Mouse (Mus musculus): ENCODE data around the gene Gm10570. TPM values are rescaled to one million over a fixed set of nuclear protein-coding genes. Genes with fewer than 3 reads are reported as not detected.

Gene Gm10570
- total and polyA plus RNA-seq, 2 experiments from 2014 or later: 2.8 TPM; not detected in 1

DNA sequence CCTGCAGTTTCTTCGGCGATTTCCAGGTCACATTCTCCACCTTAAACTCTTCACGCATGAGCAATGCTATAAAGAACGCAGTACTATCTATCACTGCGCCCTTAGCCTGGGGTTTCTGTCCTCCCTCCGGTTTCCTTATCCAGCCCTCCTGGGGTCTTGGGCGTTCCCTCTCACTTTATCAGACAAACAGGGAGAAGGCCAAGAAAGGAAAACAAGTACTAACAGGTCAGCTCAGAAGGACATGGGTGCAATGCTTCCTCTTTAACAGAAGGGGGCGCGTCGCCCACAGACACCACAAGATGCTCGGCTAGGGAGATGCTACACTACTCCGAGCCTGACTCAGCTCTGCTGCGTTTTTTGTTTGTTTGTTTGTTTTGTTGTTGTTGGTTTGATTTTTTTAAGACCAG, 11.3 kb downstream of the Gm10570 start:
- WGBS: 14% methylated on average over 13 of the region's 13 CpGs
- TF ChIP-seq CTCF (IDR thresholded peaks at IDR 0.05; ENCODE audit: low read depth) (peak; percentile 88), EP300 (IDR thresholded peaks at IDR 0.05; ENCODE audit: low read depth) (no peak)
- H3K4me3 ChIP-seq (ENCODE audit: low read depth, low read length): no peak overlapping the region
- H3K9me3 ChIP-seq (replicated peaks; ENCODE audit: control insufficient read depth, low read length): no peaks in the 10 kb centered on the region
- H3K4me2 ChIP-seq (ENCODE audit: low read depth, low read length): no peak overlapping the region
- ATAC-seq (ENCODE audit: insufficient read depth, low read depth) (0 out of 2 replicates have a peak, but pooled peaks have one; percentile 6), DNase-seq (ENCODE audit: low spot score) (no peak)
- 0 out of 2 replicates have a peak overlapping the region, but pooled peaks have one; percentile 0 for H3K27ac ChIP-seq (ENCODE audit: low read depth)
- peaks cover 7% of the 10 kb centered on the region; the same call in 1 of the 2 replicates for H3K4me1 ChIP-seq (ENCODE audit: control insufficient read depth, insufficient read depth)
- no peaks in the 10 kb centered on the region for H3K27me3 ChIP-seq (ENCODE audit: control insufficient read depth, insufficient read depth, low read length)
- no peaks in the 10 kb centered on the region for H3K36me3 ChIP-seq (replicated peaks; ENCODE audit: control insufficient read depth, insufficient read depth, low read length)
- no peak overlapping the region for H3K9ac ChIP-seq (replicated peaks; ENCODE audit: low read depth, low read length)

DNA sequence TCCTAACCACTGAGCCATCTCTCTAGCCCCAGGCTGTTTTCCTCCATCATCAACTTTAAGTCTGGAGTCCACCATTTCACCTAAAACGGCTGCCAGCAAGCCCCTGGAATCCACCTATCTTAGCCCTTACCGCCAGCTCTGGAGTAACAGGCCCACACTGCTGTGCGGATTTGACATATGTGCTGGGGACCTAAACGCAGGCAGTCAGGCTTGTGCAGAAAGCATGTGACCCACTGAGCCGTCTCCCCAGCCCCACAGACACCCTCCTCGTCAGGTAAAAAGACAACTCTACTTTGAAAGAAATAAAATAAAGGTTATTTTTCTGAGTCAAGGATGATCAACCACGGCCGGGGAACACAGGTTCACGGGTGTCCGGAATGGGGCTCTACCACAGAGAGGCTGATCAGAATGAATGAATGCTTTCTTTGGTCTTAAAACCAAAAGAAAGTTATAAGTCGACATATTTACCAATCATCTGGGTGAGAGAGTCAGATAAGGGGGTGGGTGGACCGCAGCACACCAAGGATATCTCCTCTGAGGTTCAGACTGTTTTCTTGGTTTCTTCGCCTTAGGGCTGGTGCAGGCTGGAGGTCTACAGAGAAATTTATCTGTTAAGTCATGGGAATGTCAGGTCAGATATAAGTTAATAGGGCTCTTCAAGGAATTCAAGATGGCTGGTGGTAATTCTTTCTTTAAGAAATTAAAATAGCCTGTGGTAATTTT, 12.1 kb downstream of the Gm10570 start:
- no peak overlapping the region for H3K4me2 ChIP-seq (ENCODE audit: low read depth, low read length)
- no peaks in the 10 kb centered on the region for H3K9me3 ChIP-seq (replicated peaks; ENCODE audit: control insufficient read depth, low read length)
- H3K36me3 ChIP-seq (replicated peaks; ENCODE audit: control insufficient read depth, insufficient read depth, low read length): no peaks in the 10 kb centered on the region
- DNase-seq (ENCODE audit: low spot score) (no peak), ATAC-seq (ENCODE audit: insufficient read depth, low read depth) (no peak)
- TF ChIP-seq EP300 (IDR thresholded peaks at IDR 0.05; ENCODE audit: low read depth): no peak
- TF ChIP-seq CTCF (IDR thresholded peaks at IDR 0.05; ENCODE audit: low read depth): no peak
- H3K4me1 ChIP-seq (ENCODE audit: control insufficient read depth, insufficient read depth): peaks cover 7% of the 10 kb centered on the region; the same call in 1 of the 2 replicates
- 86% methylated on average over 13 of the region's 13 CpGs for WGBS
- no peak overlapping the region for H3K27ac ChIP-seq (ENCODE audit: low read depth)
- H3K4me3 ChIP-seq (ENCODE audit: low read depth, low read length): no peak overlapping the region
- no peaks in the 10 kb centered on the region for H3K27me3 ChIP-seq (ENCODE audit: control insufficient read depth, insufficient read depth, low read length)
- no peak overlapping the region for H3K9ac ChIP-seq (replicated peaks; ENCODE audit: low read depth, low read length)

- H3K4me2 ChIP-seq (ENCODE audit: low read depth, low read length): no peak overlapping the region
- ATAC-seq (ENCODE audit: insufficient read depth, low read depth): no peak
- H3K36me3 ChIP-seq (replicated peaks; ENCODE audit: control insufficient read depth, insufficient read depth, low read length): no peaks in the 10 kb centered on the region
- H3K27me3 ChIP-seq (ENCODE audit: control insufficient read depth, insufficient read depth, low read length): no peaks in the 10 kb centered on the region
- no peak overlapping the region for H3K9ac ChIP-seq (replicated peaks; ENCODE audit: low read depth, low read length)
- no peak for DNase-seq (ENCODE audit: low spot score)
- 45% methylated on average over 23 of the region's 23 CpGs for WGBS
- H3K9me3 ChIP-seq (replicated peaks; ENCODE audit: control insufficient read depth, low read length): no peaks in the 10 kb centered on the region
- H3K27ac ChIP-seq (ENCODE audit: low read depth): 0 out of 2 replicates have a peak overlapping the region, but pooled peaks have one; percentile 5
- H3K4me1 ChIP-seq (ENCODE audit: control insufficient read depth, insufficient read depth): peaks cover 7% of the 10 kb centered on the region; the same call in 1 of the 2 replicates
- H3K4me3 ChIP-seq (ENCODE audit: low read depth, low read length): no peak overlapping the region
- TF ChIP-seq EP300 (IDR thresholded peaks at IDR 0.05; ENCODE audit: low read depth): no peak
- TF ChIP-seq CTCF (IDR thresholded peaks at IDR 0.05; ENCODE audit: low read depth): peak; percentile 34
Observed at GRCm38 (mm10) chr4:130295047-130295745, 13.3 kb downstream of the Gm10570 start.

GRCm38 (mm10) chr4:130294513-130294912, 14.0 kb downstream of the Gm10570 start:
- Histone ChIP-seq H3K4me2 (ENCODE audit: low read depth, low read length) (no peak overlapping the region), H3K4me1 (ENCODE audit: control insufficient read depth, insufficient read depth) (0 out of 2 replicates have a peak, but pooled peaks cover under 1% of the 10 kb centered on the region), H3K36me3 (replicated peaks; ENCODE audit: control insufficient read depth, insufficient read depth, low read length) (no peaks in the 10 kb centered on the region), H3K27me3 (ENCODE audit: control insufficient read depth, insufficient read depth, low read length) (no peaks in the 10 kb centered on the region), H3K27ac (ENCODE audit: low read depth) (no peak overlapping the region), H3K4me3 (ENCODE audit: low read depth, low read length) (no peak overlapping the region), H3K9me3 (replicated peaks; ENCODE audit: control insufficient read depth, low read length) (no peaks in the 10 kb centered on the region), H3K9ac (replicated peaks; ENCODE audit: low read depth, low read length) (no peak overlapping the region)
- TF ChIP-seq EP300 (IDR thresholded peaks at IDR 0.05; ENCODE audit: low read depth): no peak
- no peak for TF ChIP-seq CTCF (IDR thresholded peaks at IDR 0.05; ENCODE audit: low read depth)
- DNase-seq (ENCODE audit: low spot score): no peak
- WGBS: 74% methylated on average over 8 of the region's 8 CpGs
- ATAC-seq (ENCODE audit: insufficient read depth, low read depth): no peak

- H3K27me3 ChIP-seq (ENCODE audit: control insufficient read depth, insufficient read depth, low read length): no peaks in the 10 kb centered on the region
- WGBS: 0% methylated on average over 4 of the region's 4 CpGs
- ATAC-seq (ENCODE audit: insufficient read depth, low read depth) (peak; percentile 51), DNase-seq (ENCODE audit: low spot score) (peak; percentile 57)
- no peaks in the 10 kb centered on the region for H3K36me3 ChIP-seq (replicated peaks; ENCODE audit: control insufficient read depth, insufficient read depth, low read length)
- H3K9me3 ChIP-seq (replicated peaks; ENCODE audit: control insufficient read depth, low read length): no peaks in the 10 kb centered on the region
- TF ChIP-seq EP300 (IDR thresholded peaks at IDR 0.05; ENCODE audit: low read depth) (no peak), CTCF (IDR thresholded peaks at IDR 0.05; ENCODE audit: low read depth) (peak; percentile 95)
- no peak overlapping the region for H3K9ac ChIP-seq (replicated peaks; ENCODE audit: low read depth, low read length)
- H3K27ac ChIP-seq (ENCODE audit: low read depth): no peak overlapping the region
- H3K4me3 ChIP-seq (ENCODE audit: low read depth, low read length): no peak overlapping the region
- H3K4me1 ChIP-seq (ENCODE audit: control insufficient read depth, insufficient read depth): no peaks in the 10 kb centered on the region
- no peak overlapping the region for H3K4me2 ChIP-seq (ENCODE audit: low read depth, low read length)
Observed at GRCm38 (mm10) chr4:130292271-130292670, 16.2 kb downstream of the Gm10570 start.

Measured in heart, postnatal 0 days (tissue).